Mouse (Mus musculus) cortical plate, adult 2 months (tissue): ENCODE measurements around the gene Anp32a. TPM values are rescaled to one million over a fixed set of nuclear protein-coding genes. Genes with fewer than 3 reads are reported as not detected.

ENCODE experiments used
- H3K27ac ChIP-seq: fragments of 200-500 bp; 2 replicates; pipeline ENCODE4 v1.5.1; 2012; ENCODE audit warnings: low read length, control low read depth, inconsistent platforms; ENCODE audit not compliant: insufficient read depth
- H3K4me1 ChIP-seq: fragments of 200-500 bp; 2 replicates; pipeline ENCODE4 v1.6.1; 2011; ENCODE audit warnings: low read length; ENCODE audit not compliant: control insufficient read depth, insufficient read depth
- H3K4me3 ChIP-seq: fragments of 200-500 bp; 2 replicates; pipeline ENCODE4 v1.5.1; 2011; ENCODE audit warnings: mild to moderate bottlenecking, low read length, control low read depth; ENCODE audit not compliant: insufficient read depth
- CTCF ChIP-seq: fragments of 200-500 bp; IDR thresholded peaks from 2 replicates; pipeline ENCODE4 v1.5.1; 2011; ENCODE audit warnings: mild to moderate bottlenecking, control low read depth, low read length; ENCODE audit not compliant: insufficient read depth; ENCODE audit errors: extremely low read depth
- POLR2A ChIP-seq: fragments of 200-500 bp; IDR thresholded peaks from 2 replicates; pipeline ENCODE4 v1.6.1; 2011; ENCODE audit warnings: mild to moderate bottlenecking, low read length, control low read depth; ENCODE audit not compliant: insufficient read depth; ENCODE audit errors: extremely low read depth
- polyA plus RNA-seq: library from polyadenylated mRNA; depleted of rRNA; stranded (reverse); fragments of >200 nt; gene quantifications from 2 replicates; pipeline ENCODE4 v1.2.3, GENCODE M21; 2012

The Anp32a gene
- polyA plus RNA-seq, 1 experiment = 344 TPM

- Histone ChIP-seq H3K27ac (no peak overlapping the region), H3K4me3 (no peak overlapping the region), H3K4me1 (peaks cover 16% of the 10 kb centered on the region)
- TF ChIP-seq CTCF (no peak), POLR2A (no peak)
Observed at GRCm38 (mm10) chr9:62355763-62356162, 14.7 kb downstream of the Anp32a start.

DNA sequence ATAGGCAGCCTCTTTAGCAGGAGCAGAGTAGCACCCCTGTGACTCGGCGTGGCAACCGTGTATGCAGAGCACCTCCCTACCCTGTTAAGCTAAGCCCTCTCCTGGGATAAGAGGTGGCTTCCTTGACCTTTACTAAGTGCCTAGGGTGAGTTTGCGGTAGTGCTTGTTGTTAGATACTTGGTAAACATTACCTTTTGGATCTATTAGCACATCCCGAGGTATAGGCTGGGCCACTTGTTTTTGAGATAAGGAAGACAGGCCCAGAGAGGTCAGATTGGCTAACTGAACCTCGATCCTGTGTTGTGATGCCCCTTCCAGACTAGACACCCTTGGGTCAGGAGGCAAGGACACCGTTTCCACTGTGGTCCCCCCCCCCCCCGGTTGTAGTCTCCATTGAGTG is 16.5 kb downstream of the Anp32a start:
- TF ChIP-seq POLR2A (no peak), CTCF (no peak)
- Histone ChIP-seq H3K4me1 (peaks cover 25% of the 10 kb centered on the region), H3K27ac (no peak overlapping the region), H3K4me3 (no peak overlapping the region)

GRCm38 (mm10) chr9:62358851-62359250 is 17.8 kb downstream of the Anp32a start:
- no peak overlapping the region for H3K4me3 ChIP-seq
- no peak for TF ChIP-seq POLR2A
- TF ChIP-seq CTCF = no peak
- H3K27ac ChIP-seq = no peak overlapping the region
- peaks cover 29% of the 10 kb centered on the region for H3K4me1 ChIP-seq

- peaks cover 21% of the 10 kb centered on the region for H3K4me1 ChIP-seq
- no peak overlapping the region for H3K4me3 ChIP-seq
- H3K27ac ChIP-seq = no peak overlapping the region
- TF ChIP-seq POLR2A = no peak
Observed at GRCm38 (mm10) chr9:62360889-62361288, 19.8 kb downstream of the Anp32a start.

DNA sequence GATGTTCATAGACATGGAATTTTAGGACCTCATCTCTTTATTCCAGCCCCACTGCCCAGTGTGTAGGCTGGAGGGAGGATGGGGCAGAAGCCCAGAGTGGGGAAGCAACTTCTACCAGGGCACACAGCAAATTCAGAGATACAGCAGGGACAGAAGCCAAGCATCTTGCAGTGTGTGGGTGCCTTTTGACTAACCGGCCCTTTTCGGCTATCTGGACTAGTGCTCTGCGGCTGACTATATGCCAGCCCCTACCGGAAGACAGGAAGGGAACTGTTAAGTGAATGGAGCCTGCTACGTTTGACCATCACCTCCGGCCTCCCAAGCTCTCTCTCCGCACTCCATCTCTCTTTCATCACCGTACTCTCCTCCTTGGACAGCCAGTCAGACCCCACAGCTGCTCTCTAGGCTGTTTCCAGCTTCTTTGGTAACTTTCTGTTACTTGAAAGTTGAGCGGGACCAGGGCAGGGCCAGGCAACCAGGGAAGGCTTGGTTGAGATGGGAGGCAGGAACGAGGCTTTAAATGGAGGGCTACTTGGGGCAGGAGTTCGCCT is 21.8 kb downstream of the Anp32a start:
- Histone ChIP-seq H3K4me3 (0 out of 2 replicates have a peak overlapping the region, but pooled peaks have one; percentile 18), H3K4me1 (peaks cover 31% of the 10 kb centered on the region), H3K27ac (no peak overlapping the region)
- TF ChIP-seq POLR2A = no peak
- no peak for TF ChIP-seq CTCF

- Histone ChIP-seq H3K4me1 (peaks cover 36% of the 10 kb centered on the region), H3K4me3 (peak overlapping the region; percentile 18), H3K27ac (peak overlapping the region; percentile 16; the same call in 1 of the 2 replicates)
- peak; percentile 32; the same call in 1 of the 2 replicates for TF ChIP-seq POLR2A
- TF ChIP-seq CTCF = no peak
Observed at GRCm38 (mm10) chr9:62363619-62364018, 22.5 kb downstream of the Anp32a start.

- peaks cover 37% of the 10 kb centered on the region for H3K4me1 ChIP-seq
- peak overlapping the region; percentile 18; the same call in 1 of the 2 replicates for H3K4me3 ChIP-seq
- TF ChIP-seq CTCF = no peak
- no peak for TF ChIP-seq POLR2A
Observed at GRCm38 (mm10) chr9:62364216-62364615, 23.1 kb downstream of the Anp32a start.

GRCm38 (mm10) chr9:62364831-62365230 is 23.7 kb downstream of the Anp32a start:
- Histone ChIP-seq H3K4me3 (no peak overlapping the region), H3K4me1 (peaks cover 39% of the 10 kb centered on the region), H3K27ac (no peak overlapping the region)
- TF ChIP-seq CTCF (no peak), POLR2A (no peak)

More at GRCm38 (mm10) chr9:62364216-62364615, 23.1 kb downstream of the Anp32a start:
- no peak overlapping the region for H3K27ac ChIP-seq

GRCm38 (mm10) chr9:62365326-62366080 is 24.4 kb downstream of the Anp32a start:
- H3K4me3 ChIP-seq = no peak overlapping the region
- TF ChIP-seq POLR2A = no peak
- TF ChIP-seq CTCF = no peak
- no peak overlapping the region for H3K27ac ChIP-seq
- peaks cover 42% of the 10 kb centered on the region for H3K4me1 ChIP-seq
